Mouse (Mus musculus) midbrain, embryonic 12.5 days (tissue): ENCODE measurements around the gene Cox5b. TPM values are rescaled to one million over a fixed set of nuclear protein-coding genes. Genes with fewer than 3 reads are reported as not detected.
A peak's percentile ranks its signal among the peaks of the same experiment; 100 is the strongest.
"Not testable (repeated sequence)": the region's sequence is repeated elsewhere in the genome, so short reads cannot be mapped to it uniquely, and the experiment has no call there.

Source experiments
- ATAC-seq: fragments of 200-750 bp; cut with Nextera tagmentation; 2 replicates; pipeline ENCODE4 v1.8.0; 2017; ENCODE audit warnings: low read depth, moderate TSS enrichment, moderate library complexity; ENCODE audit not compliant: low FRiP score
- H3K27ac ChIP-seq: fragments of 300-500 bp; sonication (generic); replicated peaks from 2 replicates; pipeline ENCODE4 v1.5.1; 2016; ENCODE audit warnings: mild to moderate bottlenecking
- H3K27me3 ChIP-seq: fragments of 300-500 bp; sonication (generic); 2 replicates; pipeline ENCODE4 v1.6.1; 2016; ENCODE audit warnings: mild to moderate bottlenecking
- H3K36me3 ChIP-seq: fragments of 300-500 bp; sonication (generic); 2 replicates; pipeline ENCODE4 v1.6.1; 2016
- H3K4me1 ChIP-seq: fragments of 300-500 bp; sonication (generic); 2 replicates; pipeline ENCODE4 v1.6.1; 2016
- H3K4me2 ChIP-seq: fragments of 300-500 bp; sonication (generic); replicated peaks from 2 replicates; pipeline ENCODE4 v1.6.1; 2016; ENCODE audit warnings: mild to moderate bottlenecking, moderate library complexity
- H3K4me3 ChIP-seq: fragments of 300-500 bp; sonication (generic); 2 replicates; pipeline ENCODE4 v1.5.1; 2016; ENCODE audit warnings: mild to moderate bottlenecking
- H3K9ac ChIP-seq: fragments of 300-500 bp; sonication (generic); replicated peaks from 2 replicates; pipeline ENCODE4 v1.6.1; 2016; ENCODE audit warnings: mild to moderate bottlenecking, moderate library complexity
- H3K9me3 ChIP-seq: fragments of 300-500 bp; sonication (generic); 2 replicates; pipeline ENCODE4 v1.6.1; 2016; ENCODE audit warnings: mild to moderate bottlenecking
- WGBS: fragments of 180-500 bp; shearing (Covaris S2); methylation state at CpG from one replicate; pipeline ENCODE4 v1.1.7; 2016; 5-methylcytosine and 5-hydroxymethylcytosine counted together
- polyA plus RNA-seq: library from polyadenylated mRNA; unstranded; fragments of >200 nt; fragmentation: Nextera tagmentation; extraction: Ambion mirVana; gene quantifications from 2 replicates; pipeline ENCODE4 v1.2.1, GENCODE M21; 2016

Cox5b gene
- polyA plus RNA-seq, 1 experiment from 2014 or later = 466 TPM

- WGBS = 68% methylated on average over 4 of the region's 4 CpGs
- Histone ChIP-seq H3K4me2 (no peak overlapping the region), H3K27me3 (no peaks in the 10 kb centered on the region), H3K36me3 (no peaks in the 10 kb centered on the region), H3K4me1 (no peaks in the 10 kb centered on the region), H3K9me3 (no peaks in the 10 kb centered on the region), H3K9ac (no peak overlapping the region), H3K27ac (no peak overlapping the region), H3K4me3 (no peak overlapping the region)
- ATAC-seq = no peak
Measured at GRCm38 (mm10) chr1:36665934-36666333, 25.3 kb upstream of the Cox5b start.

GRCm38 (mm10) chr1:36668007-36668406 is 23.2 kb upstream of the Cox5b start:
- not testable (repeated sequence) for H3K4me3 ChIP-seq, H3K36me3 ChIP-seq, H3K9ac ChIP-seq, H3K27ac ChIP-seq, H3K27me3 ChIP-seq, ATAC-seq, H3K4me1 ChIP-seq, H3K9me3 ChIP-seq, H3K4me2 ChIP-seq
- 69% methylated on average over 4 of the region's 4 CpGs for WGBS

- Histone ChIP-seq H3K4me3 (no peak overlapping the region), H3K36me3 (no peaks in the 10 kb centered on the region), H3K4me1 (no peaks in the 10 kb centered on the region), H3K9ac (no peak overlapping the region), H3K9me3 (no peaks in the 10 kb centered on the region), H3K27me3 (no peaks in the 10 kb centered on the region), H3K27ac (no peak overlapping the region), H3K4me2 (no peak overlapping the region)
- no peak for ATAC-seq
- WGBS = 82% methylated on average over 4 of the region's 4 CpGs
Measured at GRCm38 (mm10) chr1:36670256-36670655, 21.0 kb upstream of the Cox5b start.

- no peak overlapping the region for H3K4me2 ChIP-seq
- H3K9me3 ChIP-seq = no peaks in the 10 kb centered on the region
- no peak overlapping the region for H3K4me3 ChIP-seq
- no peak for ATAC-seq
- H3K36me3 ChIP-seq = no peaks in the 10 kb centered on the region
- H3K4me1 ChIP-seq = no peaks in the 10 kb centered on the region
- whole genome bisulfite sequencing = 95% methylated on average over 10 of the region's 10 CpGs
- H3K27ac ChIP-seq = no peak overlapping the region
- H3K27me3 ChIP-seq = no peaks in the 10 kb centered on the region
- H3K9ac ChIP-seq = no peak overlapping the region
Measured at GRCm38 (mm10) chr1:36671260-36671659, 20.0 kb upstream of the Cox5b start.

GRCm38 (mm10) chr1:36672648-36673350 is 18.4 kb upstream of the Cox5b start:
- H3K4me2 ChIP-seq = no peak overlapping the region
- H3K4me1 ChIP-seq = no peaks in the 10 kb centered on the region
- H3K27ac ChIP-seq = no peak overlapping the region
- H3K27me3 ChIP-seq = no peaks in the 10 kb centered on the region
- H3K9ac ChIP-seq = no peak overlapping the region
- ATAC-seq = no peak
- 49% methylated on average over 16 of the region's 16 CpGs for WGBS
- H3K36me3 ChIP-seq = no peaks in the 10 kb centered on the region
- no peak overlapping the region for H3K4me3 ChIP-seq
- no peaks in the 10 kb centered on the region for H3K9me3 ChIP-seq

- Histone ChIP-seq H3K27ac (no peak overlapping the region), H3K4me2 (no peak overlapping the region), H3K4me3 (no peak overlapping the region), H3K4me1 (no peaks in the 10 kb centered on the region), H3K9ac (no peak overlapping the region), H3K9me3 (no peaks in the 10 kb centered on the region), H3K36me3 (no peaks in the 10 kb centered on the region), H3K27me3 (no peaks in the 10 kb centered on the region)
- 59% methylated on average over 3 of the region's 3 CpGs for WGBS
- ATAC-seq = no peak
Measured at GRCm38 (mm10) chr1:36674936-36675335, 16.3 kb upstream of the Cox5b start.

- H3K9me3 ChIP-seq = no peaks in the 10 kb centered on the region
- no peaks in the 10 kb centered on the region for H3K27me3 ChIP-seq
- no peaks in the 10 kb centered on the region for H3K36me3 ChIP-seq
- 0 out of 2 replicates have a peak overlapping the region, but pooled peaks have one; percentile 10 for H3K27ac ChIP-seq
- no peak overlapping the region for H3K4me2 ChIP-seq
- ATAC-seq = no peak
- H3K4me3 ChIP-seq = no peak overlapping the region
- H3K9ac ChIP-seq = no peak overlapping the region
- peaks cover 10% of the 10 kb centered on the region; the same call in 1 of the 2 replicates for H3K4me1 ChIP-seq
- WGBS = 30% methylated on average over 7 of the region's 7 CpGs
Measured at GRCm38 (mm10) chr1:36680893-36681292, 10.4 kb upstream of the Cox5b start.

- Histone ChIP-seq H3K9ac (no peak within 1 kb of the TSS), H3K27me3 (no peaks in the 10 kb centered on the region), H3K9me3 (no peaks in the 10 kb centered on the region), H3K4me2 (no peak within 1 kb of the TSS), H3K4me1 (peaks cover 10% of the 10 kb centered on the region; the same call in 1 of the 2 replicates), H3K36me3 (no peaks in the 10 kb centered on the region), H3K4me3 (no peak within 1 kb of the TSS), H3K27ac (no peak within 1 kb of the TSS)
- 94% methylated on average over 39 of the region's 39 CpGs for WGBS
- no peak for ATAC-seq
Measured at GRCm38 (mm10) chr1:36682620-36683355, 8.5 kb upstream of the Cox5b start, which contains the start of gene Fam178b. Gene Fam178b, minus strand, starts transcription at chr1:36683183.

GRCm38 (mm10) chr1:36683810-36684467 is 7.3 kb upstream of the Cox5b start:
- no peak overlapping the region for H3K4me3 ChIP-seq
- WGBS = 16% methylated on average over 13 of the region's 13 CpGs
- H3K9ac ChIP-seq = no peak overlapping the region
- ATAC-seq = peak; percentile 73; the same call in 1 of the 2 replicates
- no peak overlapping the region for H3K4me2 ChIP-seq
- no peaks in the 10 kb centered on the region for H3K36me3 ChIP-seq
- no peaks in the 10 kb centered on the region for H3K27me3 ChIP-seq
- no peaks in the 10 kb centered on the region for H3K9me3 ChIP-seq
- peaks cover 10% of the 10 kb centered on the region; the same call in 1 of the 2 replicates for H3K4me1 ChIP-seq
- no peak overlapping the region for H3K27ac ChIP-seq

GRCm38 (mm10) chr1:36690671-36691235 is 496 bp upstream of the Cox5b start:
- Histone ChIP-seq H3K4me1 (peaks cover 14% of the 10 kb centered on the region), H3K4me2 (peak overlapping the region; percentile 82), H3K4me3 (peak overlapping the region; percentile 69), H3K9me3 (no peaks in the 10 kb centered on the region), H3K36me3 (peaks cover 24% of the 10 kb centered on the region), H3K9ac (no peak overlapping the region; the same call in 1 of the 2 replicates), H3K27ac (0 out of 2 replicates have a peak overlapping the region, but pooled peaks have one; percentile 17), H3K27me3 (no peaks in the 10 kb centered on the region)
- WGBS = 61% methylated on average over 11 of the region's 11 CpGs
- ATAC-seq = peak; percentile 55

GRCm38 (mm10) chr1:36694871-36695270 is 3.6 kb downstream of the Cox5b start:
- no peak overlapping the region for H3K4me3 ChIP-seq
- ATAC-seq = no peak
- no peaks in the 10 kb centered on the region for H3K9me3 ChIP-seq
- H3K27ac ChIP-seq = no peak overlapping the region
- H3K9ac ChIP-seq = no peak overlapping the region
- H3K4me1 ChIP-seq = peaks cover 14% of the 10 kb centered on the region
- H3K27me3 ChIP-seq = no peaks in the 10 kb centered on the region
- H3K36me3 ChIP-seq = peaks cover 38% of the 10 kb centered on the region
- H3K4me2 ChIP-seq = no peak overlapping the region
- WGBS = 91% methylated on average over 6 of the region's 6 CpGs

GRCm38 (mm10) chr1:36696411-36696810 is 5.2 kb downstream of the Cox5b start:
- H3K9ac ChIP-seq = no peak overlapping the region
- H3K4me2 ChIP-seq = no peak overlapping the region
- H3K27me3 ChIP-seq = no peaks in the 10 kb centered on the region
- no peak overlapping the region for H3K27ac ChIP-seq
- H3K36me3 ChIP-seq = peaks cover 53% of the 10 kb centered on the region
- no peak overlapping the region for H3K4me3 ChIP-seq
- WGBS = 70% methylated on average over 6 of the region's 6 CpGs
- ATAC-seq = no peak
- peaks cover 9% of the 10 kb centered on the region for H3K4me1 ChIP-seq
- H3K9me3 ChIP-seq = no peaks in the 10 kb centered on the region
